Mouse (Mus musculus) stomach, postnatal 0 days (tissue): Measurements from ENCODE around the gene Ly6g6d. TPM values are rescaled to one million over a fixed set of nuclear protein-coding genes. Genes with fewer than 3 reads are reported as not detected.

Experiments
- ATAC-seq: fragments of 200-750 bp; cut with Nextera tagmentation; 2 replicates; pipeline ENCODE4 v1.8.0; 2017; ENCODE audit not compliant: low FRiP score, low TSS enrichment
- DNase-seq: peaks from one replicate; pipeline ENCODE4 v3.0.0-alpha.2; 2016; ENCODE audit warnings: low spot score
- H3K27ac ChIP-seq: fragments of 300-500 bp; sonication (generic); replicated peaks from 2 replicates; pipeline ENCODE4 v1.5.1; 2014; ENCODE audit warnings: mild to moderate bottlenecking, control low read depth
- H3K27me3 ChIP-seq: fragments of 300-500 bp; sonication (generic); 2 replicates; pipeline ENCODE4 v1.6.1; 2014; ENCODE audit warnings: low read length; ENCODE audit not compliant: control insufficient read depth, insufficient read depth
- H3K36me3 ChIP-seq: fragments of 300-500 bp; sonication (generic); 2 replicates; pipeline ENCODE4 v1.6.1; 2014; ENCODE audit warnings: low read length, mixed read lengths; ENCODE audit not compliant: control insufficient read depth, insufficient read depth
- H3K4me1 ChIP-seq: fragments of 300-500 bp; sonication (generic); replicated peaks from 2 replicates; pipeline ENCODE4 v1.6.1; 2014; ENCODE audit warnings: antibody characterized with exemption; ENCODE audit not compliant: control insufficient read depth, insufficient read depth
- H3K4me2 ChIP-seq: fragments of 300-500 bp; sonication (generic); replicated peaks from 2 replicates; pipeline ENCODE4 v1.6.1; 2014; ENCODE audit warnings: low read depth, mild to moderate bottlenecking, control low read depth, moderate library complexity
- H3K4me3 ChIP-seq: fragments of 300-500 bp; sonication (generic); 2 replicates; pipeline ENCODE4 v1.5.1; 2014; ENCODE audit warnings: low read depth, low read length, control low read depth
- H3K9ac ChIP-seq: fragments of 300-500 bp; sonication (generic); 2 replicates; pipeline ENCODE4 v1.6.1; 2014; ENCODE audit warnings: mild to moderate bottlenecking, low read length, control low read depth, mixed read lengths
- H3K9me3 ChIP-seq: fragments of 300-500 bp; sonication (generic); 2 replicates; pipeline ENCODE4 v1.6.1; 2016; ENCODE audit warnings: low read length; ENCODE audit not compliant: control insufficient read depth
- CTCF ChIP-seq: IDR thresholded peaks from 2 replicates; pipeline ENCODE4 v1.5.1; 2016; ENCODE audit warnings: antibody characterized with exemption, low read depth, mild to moderate bottlenecking, moderate library complexity
- EP300 ChIP-seq: optimal IDR thresholded peaks from 2 replicates; pipeline ENCODE3; 2016; ENCODE audit warnings: antibody characterized with exemption
- WGBS: fragments of 180-500 bp; shearing (Covaris S2); extraction: QIAGEN DNeasy Blood & Tissue Kit; methylation state at CpG from one replicate; pipeline ENCODE4 v1.1.7; 2014; 5-methylcytosine and 5-hydroxymethylcytosine counted together
- polyA plus RNA-seq: library from polyadenylated mRNA; unstranded; fragments of >200 nt; fragmentation: Nextera tagmentation; extraction: Ambion mirVana; gene quantifications from 2 replicates; pipeline ENCODE4 v1.2.1, GENCODE M21; 2015

Gene Ly6g6d
- polyA plus RNA-seq, 1 experiment from 2014 or later, result 7.7 TPM

DNA sequence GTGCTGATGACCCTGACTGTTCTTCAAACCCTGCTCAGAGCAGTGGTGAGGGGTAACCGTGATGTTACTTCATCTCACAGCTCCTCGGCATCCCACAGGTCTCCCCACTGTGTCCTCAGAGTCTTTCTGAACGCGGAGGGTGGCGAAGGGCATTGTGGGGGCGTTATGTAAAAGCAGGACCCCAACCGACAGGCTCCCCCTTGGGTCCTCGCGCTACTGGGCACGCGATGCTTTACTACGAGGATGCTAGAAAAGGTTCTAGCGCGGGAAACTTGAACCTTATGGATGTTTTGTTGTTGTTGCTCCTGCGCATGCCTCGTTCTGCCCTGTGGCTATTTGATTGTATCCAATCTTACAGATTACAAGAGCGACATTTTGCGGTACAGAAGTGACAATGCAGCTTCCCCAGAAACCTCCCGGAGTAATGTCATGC lies 44.0 kb upstream of the Ly6g6d start, which contains the start of gene Csnk2b:
Gene Csnk2b, minus strand, starts transcription at position 183 of the 433 bp plus-strand sequence.
- Histone ChIP-seq H3K4me1 (peaks cover 3% of the 10 kb centered on the region; the same call in 1 of the 2 replicates), H3K9me3 (no peaks in the 10 kb centered on the region), H3K27ac (peak within 1 kb of the TSS; percentile 96), H3K27me3 (no peaks in the 10 kb centered on the region), H3K4me2 (peak within 1 kb of the TSS; percentile 97), H3K9ac (peak within 1 kb of the TSS; percentile 94), H3K36me3 (peaks cover 7% of the 10 kb centered on the region), H3K4me3 (peak within 1 kb of the TSS; percentile 91)
- peak; percentile 48 for DNase-seq
- TF ChIP-seq CTCF (peak; percentile 62), EP300 (no peak)
- WGBS, result 0% methylated on average over 19 of the region's 19 CpGs
- ATAC-seq, result no peak; the same call in 1 of the 2 replicates

DNA sequence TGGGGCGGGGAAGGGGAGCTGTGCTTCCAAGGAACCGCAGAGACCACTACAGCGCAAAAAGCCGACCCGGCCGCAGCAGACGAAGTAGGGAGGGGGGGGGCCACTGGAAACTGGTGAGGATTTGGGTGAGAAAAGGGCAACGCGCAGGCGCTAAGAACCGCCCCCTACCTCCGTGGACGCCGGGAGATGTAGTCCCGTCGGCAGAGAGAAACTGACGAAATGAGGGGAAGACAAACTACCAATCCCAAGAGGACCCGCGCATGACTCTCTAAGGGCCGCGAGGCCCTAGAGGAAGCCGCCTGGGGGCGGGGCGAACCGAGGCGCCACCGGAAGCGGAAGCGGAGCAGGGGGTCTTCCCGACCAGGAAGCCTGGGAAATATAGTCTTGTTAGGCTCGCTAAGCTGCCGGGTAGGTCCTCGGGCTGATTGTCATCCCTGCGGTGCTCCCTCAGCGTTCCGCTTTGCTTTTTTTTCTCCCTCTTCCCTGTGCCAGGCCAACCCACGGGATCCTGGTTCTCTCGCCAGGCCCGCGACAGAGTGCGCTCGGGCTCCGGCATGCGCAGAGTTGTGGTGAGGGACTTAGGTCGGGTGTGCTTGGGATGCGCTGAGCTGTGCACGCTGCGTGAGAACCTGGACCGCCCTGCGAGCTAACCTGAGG lies 43.4 kb upstream of the Ly6g6d start, which contains the start of gene Gpank1:
Gene Gpank1, plus strand, starts transcription at position 313 of the 657 bp plus-strand sequence.
- WGBS, result under 1% methylated on average over 49 of the region's 50 CpGs
- DNase-seq (peak; percentile 98), ATAC-seq (peak; percentile 93)
- H3K27me3 ChIP-seq, result no peaks in the 10 kb centered on the region
- no peaks in the 10 kb centered on the region for H3K4me1 ChIP-seq
- 0 out of 2 replicates have a peak, but pooled peaks have one; percentile 1 for TF ChIP-seq CTCF
- TF ChIP-seq EP300, result no peak
- no peaks in the 10 kb centered on the region for H3K9me3 ChIP-seq
- H3K36me3 ChIP-seq, result peaks cover 7% of the 10 kb centered on the region
- H3K4me2 ChIP-seq, result peak within 1 kb of the TSS; percentile 97
- H3K27ac ChIP-seq, result peak within 1 kb of the TSS; percentile 96
- H3K9ac ChIP-seq, result peak within 1 kb of the TSS; percentile 94
- peak within 1 kb of the TSS; percentile 91 for H3K4me3 ChIP-seq

DNA sequence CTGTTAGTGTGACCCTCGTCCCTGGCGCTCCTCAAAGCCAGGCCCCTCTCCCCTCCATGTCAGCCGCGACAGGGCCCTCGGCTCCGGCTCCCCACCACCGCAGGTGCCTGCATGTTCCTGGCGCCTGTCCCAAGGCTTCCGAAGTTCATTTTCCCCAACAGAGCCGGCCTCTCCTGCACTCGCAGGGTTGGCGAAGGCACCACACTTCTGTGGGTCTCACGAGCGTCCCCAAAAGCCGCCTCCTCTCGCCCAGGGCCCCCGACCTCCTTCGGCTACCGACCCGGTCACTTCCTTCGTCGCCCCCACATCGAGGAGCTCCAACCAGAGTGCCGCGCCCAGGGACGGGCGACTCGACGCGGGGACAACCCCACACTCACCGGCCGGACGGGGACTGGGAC lies 42.9 kb upstream of the Ly6g6d start:
- Histone ChIP-seq H3K27me3 (no peaks in the 10 kb centered on the region), H3K9ac (peak overlapping the region; percentile 94), H3K4me2 (peak overlapping the region; percentile 97), H3K27ac (peak overlapping the region; percentile 78), H3K36me3 (peaks cover 7% of the 10 kb centered on the region), H3K9me3 (no peaks in the 10 kb centered on the region), H3K4me3 (peak overlapping the region; percentile 91), H3K4me1 (no peaks in the 10 kb centered on the region)
- DNase-seq (peak; percentile 60), ATAC-seq (no peak; the same call in 1 of the 2 replicates)
- TF ChIP-seq EP300, result no peak
- no peak for TF ChIP-seq CTCF
- under 1% methylated on average over 33 of the region's 33 CpGs for WGBS

DNA sequence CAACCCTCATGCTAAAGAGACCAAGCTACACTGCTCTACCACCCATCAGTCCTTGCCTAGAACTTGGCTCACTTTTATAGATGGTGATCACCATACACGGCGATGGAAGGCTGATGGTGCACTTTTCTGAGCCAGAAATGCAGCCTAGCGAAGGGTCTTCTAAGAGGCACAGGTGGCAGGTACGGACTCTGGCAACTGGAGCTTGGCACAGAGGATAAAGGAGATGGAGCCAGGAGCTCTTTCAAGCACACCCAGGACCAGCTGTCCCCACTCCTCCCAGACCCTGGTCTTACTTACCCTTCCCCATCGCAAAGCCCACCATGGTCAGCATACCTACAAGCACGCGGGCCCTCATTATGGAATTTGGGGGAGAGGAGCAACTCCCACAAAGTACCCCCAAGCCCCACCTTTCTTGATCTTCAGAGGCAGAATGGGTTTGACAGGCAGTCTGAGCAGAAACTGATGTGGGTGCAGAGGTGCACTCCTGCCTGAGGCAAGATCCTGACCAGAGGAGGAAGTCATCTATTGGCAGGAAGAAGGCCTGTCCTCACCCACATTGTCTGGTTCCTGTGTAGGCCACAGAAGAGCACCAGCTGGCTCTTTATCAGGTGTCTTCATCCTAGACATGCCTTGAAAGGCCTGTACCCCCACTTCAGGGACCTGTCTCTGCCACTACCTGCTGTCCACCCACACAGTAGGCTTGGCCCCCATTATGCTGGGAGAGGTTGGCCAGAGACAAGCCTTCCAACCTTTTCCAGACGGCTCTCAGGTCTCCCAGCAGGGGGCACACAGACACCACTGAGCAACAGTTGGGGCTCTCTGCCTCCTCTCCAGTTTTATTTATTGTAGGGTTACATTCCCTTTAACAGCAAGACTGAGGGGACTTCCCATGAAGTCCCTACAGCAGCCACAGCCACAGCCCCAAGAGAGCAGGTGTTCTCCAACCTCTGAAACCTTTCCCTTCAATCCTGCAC lies 37.5 kb upstream of the Ly6g6d start, which contains the start of gene Ly6g5b:
Gene Ly6g5b, minus strand, starts transcription at position 383 of the 974 bp plus-strand sequence.
- WGBS, result 84% methylated on average over 8 of the region's 8 CpGs
- TF ChIP-seq CTCF, result peak; percentile 74
- no peak for TF ChIP-seq EP300
- H3K4me1 ChIP-seq, result no peaks in the 10 kb centered on the region
- H3K9me3 ChIP-seq, result no peaks in the 10 kb centered on the region
- H3K4me2 ChIP-seq, result no peak within 1 kb of the TSS
- H3K9ac ChIP-seq, result no peak within 1 kb of the TSS
- peaks cover 11% of the 10 kb centered on the region for H3K36me3 ChIP-seq
- H3K4me3 ChIP-seq, result no peak within 1 kb of the TSS
- H3K27me3 ChIP-seq, result no peaks in the 10 kb centered on the region
- DNase-seq, result peak; percentile 65
- H3K27ac ChIP-seq, result no peak within 1 kb of the TSS
- no peak for ATAC-seq

DNA sequence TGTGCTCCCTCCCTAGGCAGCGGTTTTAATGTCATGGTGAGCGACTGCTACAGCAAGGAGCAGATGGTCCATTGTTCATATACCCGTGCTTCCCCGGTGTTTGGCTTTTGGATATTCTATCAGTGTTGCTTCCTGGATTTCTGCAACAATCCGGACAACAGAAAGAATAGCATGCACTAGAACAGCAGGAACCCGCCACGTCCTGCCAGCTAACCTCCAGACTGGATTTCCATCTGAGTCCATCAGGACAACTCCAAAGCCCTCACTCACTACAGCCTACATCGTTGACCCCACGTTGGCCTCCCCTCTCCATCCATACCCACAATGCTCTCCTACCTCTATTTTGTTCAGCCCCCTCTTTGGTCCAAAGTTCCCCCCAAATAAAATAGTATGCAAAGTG lies 33.9 kb upstream of the Ly6g6d start:
- Histone ChIP-seq H3K4me1 (no peaks in the 10 kb centered on the region), H3K27me3 (no peaks in the 10 kb centered on the region), H3K9ac (no peak overlapping the region), H3K4me2 (no peak overlapping the region), H3K4me3 (no peak overlapping the region), H3K36me3 (peaks cover 4% of the 10 kb centered on the region; the same call in 1 of the 2 replicates), H3K27ac (no peak overlapping the region), H3K9me3 (no peaks in the 10 kb centered on the region)
- 72% methylated on average over 9 of the region's 9 CpGs for WGBS
- no peak for TF ChIP-seq CTCF
- TF ChIP-seq EP300, result no peak
- ATAC-seq (no peak), DNase-seq (no peak)
